Mouse (Mus musculus) WW6 (cell line): ENCODE results near the gene Ace2.

Experiments
- DNase-seq: peaks from one replicate; pipeline ENCODE4 v3.0.0-alpha.2; 2013; ENCODE audit warnings: low read depth, low spot score

Gene Ace2

GRCm38 (mm10) chrX:164139032-164139431 is at the start of gene Ace2:
Gene Ace2, plus strand, starts transcription at chrX:164139332.
- no peak for DNase-seq

GRCm38 (mm10) chrX:164089916-164090315 is 49.2 kb upstream of the Ace2 start:
- no peak for DNase-seq

- no peak for DNase-seq
Observed at GRCm38 (mm10) chrX:164092300-164093169, 46.6 kb upstream of the Ace2 start.

GRCm38 (mm10) chrX:164093435-164093834 is 45.7 kb upstream of the Ace2 start:
- DNase-seq, result no peak

GRCm38 (mm10) chrX:164095838-164096237 is 43.3 kb upstream of the Ace2 start:
- DNase-seq, result no peak

- no peak for DNase-seq
Observed at GRCm38 (mm10) chrX:164101483-164101882, 37.6 kb upstream of the Ace2 start.

GRCm38 (mm10) chrX:164102198-164102597 is 36.9 kb upstream of the Ace2 start:
- DNase-seq, result no peak

- no peak for DNase-seq
Observed at GRCm38 (mm10) chrX:164102656-164103055, 36.5 kb upstream of the Ace2 start.

- DNase-seq, result no peak
Observed at GRCm38 (mm10) chrX:164111146-164111545, 28.0 kb upstream of the Ace2 start.

- no peak for DNase-seq
Observed at GRCm38 (mm10) chrX:164113744-164114143, 25.4 kb upstream of the Ace2 start.

GRCm38 (mm10) chrX:164123942-164124341 is 15.2 kb upstream of the Ace2 start:
- DNase-seq, result no peak

- DNase-seq, result no peak
Observed at GRCm38 (mm10) chrX:164133531-164133930, 5.6 kb upstream of the Ace2 start.

GRCm38 (mm10) chrX:164135304-164135818 is 3.8 kb upstream of the Ace2 start:
- DNase-seq, result no peak

- DNase-seq, result no peak
Observed at GRCm38 (mm10) chrX:164145463-164146250, 6.5 kb downstream of the Ace2 start.

- DNase-seq, result no peak
Observed at GRCm38 (mm10) chrX:164152703-164153102, 13.6 kb downstream of the Ace2 start.

- no peak for DNase-seq
Observed at GRCm38 (mm10) chrX:164153606-164154005, 14.5 kb downstream of the Ace2 start.

- DNase-seq, result no peak
Observed at GRCm38 (mm10) chrX:164154594-164154993, 15.5 kb downstream of the Ace2 start.

- no peak for DNase-seq
Observed at GRCm38 (mm10) chrX:164164681-164165080, 25.5 kb downstream of the Ace2 start.

GRCm38 (mm10) chrX:164171034-164171433 is 31.9 kb downstream of the Ace2 start:
- DNase-seq, result no peak

GRCm38 (mm10) chrX:164173880-164174279 is 34.7 kb downstream of the Ace2 start:
- DNase-seq, result no peak

GRCm38 (mm10) chrX:164175311-164175710 is 36.2 kb downstream of the Ace2 start:
- no peak for DNase-seq

- no peak for DNase-seq
Observed at GRCm38 (mm10) chrX:164175780-164176179, 36.6 kb downstream of the Ace2 start.
